Mouse (Mus musculus): ENCODE data around the gene Rpl36-ps4. TPM values are rescaled to one million over a fixed set of nuclear protein-coding genes. Genes with fewer than 3 reads are reported as not detected.
A peak's percentile ranks its signal among the peaks of the same experiment; 100 is the strongest.
"Not testable (repeated sequence)": the region's sequence is repeated elsewhere in the genome, so short reads cannot be mapped to it uniquely, and the experiment has no call there.

Gene Rpl36-ps4
- total RNA-seq, 2 experiments from 2014 or later, result not detected

DNA sequence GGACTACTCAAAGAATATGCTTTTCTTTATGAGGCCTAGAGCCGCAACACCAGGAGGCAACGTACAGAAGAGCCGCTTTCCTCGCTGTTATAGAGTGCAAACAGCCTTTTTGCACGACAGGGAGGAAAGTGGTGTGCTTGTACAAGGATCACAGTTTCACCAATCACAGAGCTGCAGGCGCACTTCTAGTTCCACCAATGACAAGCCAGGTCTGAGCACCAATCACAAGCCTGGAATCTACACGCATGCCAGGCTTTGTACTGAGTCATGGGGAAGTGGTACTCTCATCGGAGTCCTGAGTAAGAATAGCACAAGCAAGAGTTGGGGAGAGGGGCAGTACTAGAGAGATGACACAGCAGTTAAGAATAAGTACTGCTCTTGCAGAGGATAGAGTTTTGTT is 14.0 kb downstream of the Rpl36-ps4 start:
- no peak for DNase-seq
- intact Hi-C loops (cut with DNase I), result no loop called here

DNA sequence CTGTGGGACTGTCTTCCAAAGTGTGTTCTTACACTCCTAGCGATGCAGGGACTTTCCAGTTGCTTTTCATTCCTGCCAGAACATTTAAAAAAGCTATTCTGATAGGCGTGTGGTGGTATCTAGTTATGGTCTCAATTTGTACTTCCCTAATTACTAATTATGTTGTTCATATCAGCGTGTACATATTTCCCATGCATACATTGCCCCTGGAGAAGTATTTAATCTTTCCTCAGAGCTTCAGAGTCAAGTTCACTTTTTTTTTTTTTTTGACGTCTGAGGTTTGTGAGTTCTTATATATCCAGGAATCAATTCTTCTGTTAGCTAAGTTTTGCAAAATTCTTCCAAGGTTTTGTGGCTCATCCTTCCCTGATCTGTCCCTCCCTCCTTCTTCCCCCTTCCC is 15.4 kb downstream of the Rpl36-ps4 start:
- intact Hi-C loops (cut with DNase I), result no loop called here
- DNase-seq, result no peak

DNA sequence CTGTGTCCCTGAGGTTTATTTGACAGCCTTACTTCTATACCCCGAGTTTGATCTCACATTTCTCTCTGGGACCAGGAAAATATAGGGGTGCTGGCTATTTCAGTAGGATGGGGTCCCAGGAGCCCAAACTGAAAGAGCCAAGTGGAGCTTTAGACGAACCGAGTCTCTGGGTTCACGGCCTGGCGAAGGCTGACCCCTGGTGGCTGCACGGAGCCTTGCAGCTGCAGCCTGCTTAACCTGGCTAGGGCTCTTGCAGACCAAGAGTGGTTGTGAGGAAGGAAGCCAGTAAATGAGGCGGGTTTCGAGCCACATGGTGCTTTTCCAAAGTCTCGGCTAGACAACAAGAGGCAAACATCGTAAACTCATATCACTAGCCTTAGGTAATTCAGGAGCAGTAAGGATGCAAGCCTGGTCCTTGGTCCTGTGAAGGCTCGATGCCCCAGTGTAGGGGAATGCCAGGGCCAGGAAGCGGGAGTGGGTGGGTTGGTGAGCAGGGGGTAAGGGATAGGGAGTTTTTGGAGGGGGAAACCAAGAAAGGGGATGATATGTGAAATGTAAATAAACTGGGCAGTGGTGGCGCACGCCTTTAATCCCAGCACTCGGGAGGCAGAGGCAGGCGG is 28.3 kb downstream of the Rpl36-ps4 start:
- intact Hi-C loops (cut with DNase I), result loop anchor here (1.0 to 10.0 kb wide), 3 partner anchors 67 to 344 kb away; no protein-coding TSS in a partner anchor
- DNase-seq, result peak; percentile 80 to 88

DNA sequence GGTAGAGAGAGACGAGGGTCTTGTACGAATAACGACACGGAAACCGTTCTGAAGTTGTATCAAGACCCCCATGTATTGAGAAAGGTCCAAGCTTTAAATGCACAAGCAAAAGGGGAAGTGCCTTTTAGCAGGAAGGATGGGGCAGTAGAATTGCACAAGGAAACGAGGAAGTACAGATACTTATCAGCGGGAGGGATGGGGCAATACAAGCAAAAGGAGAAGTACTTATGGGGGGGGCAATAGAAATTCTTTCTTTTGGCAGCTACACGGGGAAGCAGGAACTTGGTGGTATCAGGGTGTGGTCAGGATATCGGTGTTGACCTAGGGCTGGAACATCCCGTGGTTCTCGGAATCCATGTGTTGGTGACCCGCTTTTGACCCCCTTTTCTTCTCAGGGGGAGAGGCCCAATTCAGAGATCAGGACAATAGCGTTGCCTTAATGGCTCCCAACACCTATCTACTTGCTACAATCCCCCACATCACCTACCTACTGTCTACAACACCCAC is 33.9 kb downstream of the Rpl36-ps4 start:
- intact Hi-C loops (cut with DNase I); DNase-seq: not testable (repeated sequence)

DNA sequence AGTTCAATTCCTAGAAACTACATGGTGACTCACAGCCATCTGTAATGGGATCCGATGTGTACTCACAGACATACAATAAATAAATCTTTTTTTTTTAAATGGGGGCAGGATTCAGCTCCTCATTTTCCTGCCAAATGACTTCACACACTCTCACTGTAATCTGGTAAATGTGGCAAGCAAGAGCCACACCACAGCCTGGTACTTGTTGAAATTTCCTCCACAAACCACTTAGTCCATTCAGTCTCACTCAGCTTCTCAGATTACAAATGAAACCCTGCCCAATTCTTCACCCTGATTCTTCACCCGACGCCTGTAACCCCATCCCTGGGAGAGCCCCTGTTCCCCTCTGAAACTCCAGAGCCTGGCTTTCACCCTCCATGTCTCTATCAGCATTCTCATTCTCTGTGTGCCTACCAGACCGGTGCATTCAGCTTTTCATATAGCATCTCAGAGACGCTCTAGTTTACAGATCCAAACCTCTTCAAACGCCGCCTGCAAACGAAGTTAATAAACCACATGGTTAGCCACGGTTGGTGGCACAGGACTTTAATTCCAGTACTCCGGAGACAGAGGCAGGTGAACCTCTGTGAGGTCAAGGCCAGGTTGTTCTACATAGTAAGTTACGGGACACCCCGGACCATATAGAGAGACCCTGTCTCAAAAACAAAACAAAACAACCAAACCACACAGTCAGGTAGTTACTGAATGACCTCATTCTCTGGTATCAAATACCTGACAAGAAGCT is 36.5 kb downstream of the Rpl36-ps4 start:
- intact Hi-C loops (cut with DNase I), result no loop called here
- DNase-seq, result no peak

DNA sequence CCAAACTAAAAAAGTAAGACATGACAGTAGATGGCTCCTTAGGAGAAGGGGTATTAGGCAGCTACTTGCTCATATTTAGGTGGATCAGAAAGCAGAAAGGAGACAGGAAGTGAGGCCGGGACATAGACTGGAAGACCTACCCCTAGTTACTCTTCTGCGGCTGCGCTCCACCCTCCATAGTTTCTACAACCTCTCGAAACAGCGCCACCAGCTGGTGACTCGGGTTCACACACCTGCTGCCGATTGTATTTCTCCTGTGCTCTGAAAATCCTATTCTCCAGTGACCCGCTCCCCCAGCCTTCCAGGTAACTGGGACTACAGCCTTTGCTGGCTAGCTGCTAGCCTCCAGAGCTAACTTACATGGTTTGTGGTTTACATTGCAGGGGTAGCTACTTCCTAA is 37.5 kb downstream of the Rpl36-ps4 start:
- DNase-seq, result no peak
- intact Hi-C loops (cut with DNase I), result no loop called here

DNA sequence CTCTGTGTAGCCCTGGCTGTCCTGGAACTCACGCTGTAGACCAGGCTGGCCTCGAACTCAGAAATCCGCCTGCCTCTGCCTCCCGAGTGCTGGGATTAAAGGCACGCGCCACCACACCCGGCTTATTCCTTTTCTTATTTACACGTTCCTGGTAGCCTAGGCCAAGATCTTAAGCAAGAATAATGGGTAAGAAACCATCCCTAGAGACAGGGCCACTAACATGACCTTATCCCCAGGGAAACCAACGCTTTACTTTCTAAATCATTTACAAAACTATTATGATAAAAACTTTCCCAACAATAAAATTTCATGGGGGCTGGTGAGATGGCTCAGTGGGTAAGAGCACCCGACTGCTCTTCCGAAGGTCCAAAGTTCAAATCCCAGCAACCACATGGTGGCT is 38.6 kb downstream of the Rpl36-ps4 start:
- DNase-seq; intact Hi-C loops (cut with DNase I): not testable (repeated sequence)

DNA sequence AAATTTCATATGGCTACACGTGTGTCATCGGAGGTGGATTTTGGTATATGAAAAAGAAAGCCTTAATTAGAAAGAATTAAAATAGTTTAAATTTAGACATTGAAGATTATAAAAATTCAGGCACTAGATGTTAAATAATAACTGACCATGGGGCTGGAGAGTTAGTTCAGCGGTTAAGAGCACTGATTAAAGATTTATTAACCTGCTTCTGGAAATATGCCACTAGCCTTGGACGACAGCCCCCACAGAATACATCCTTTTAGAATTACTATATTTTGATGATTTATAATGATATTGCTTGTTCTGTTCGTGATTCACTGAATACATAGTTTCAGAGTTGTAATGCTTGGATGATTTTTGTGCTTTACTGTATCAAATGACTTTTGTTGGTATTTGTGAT is 39.2 kb downstream of the Rpl36-ps4 start:
- DNase-seq; intact Hi-C loops (cut with DNase I): not testable (repeated sequence)

DNA sequence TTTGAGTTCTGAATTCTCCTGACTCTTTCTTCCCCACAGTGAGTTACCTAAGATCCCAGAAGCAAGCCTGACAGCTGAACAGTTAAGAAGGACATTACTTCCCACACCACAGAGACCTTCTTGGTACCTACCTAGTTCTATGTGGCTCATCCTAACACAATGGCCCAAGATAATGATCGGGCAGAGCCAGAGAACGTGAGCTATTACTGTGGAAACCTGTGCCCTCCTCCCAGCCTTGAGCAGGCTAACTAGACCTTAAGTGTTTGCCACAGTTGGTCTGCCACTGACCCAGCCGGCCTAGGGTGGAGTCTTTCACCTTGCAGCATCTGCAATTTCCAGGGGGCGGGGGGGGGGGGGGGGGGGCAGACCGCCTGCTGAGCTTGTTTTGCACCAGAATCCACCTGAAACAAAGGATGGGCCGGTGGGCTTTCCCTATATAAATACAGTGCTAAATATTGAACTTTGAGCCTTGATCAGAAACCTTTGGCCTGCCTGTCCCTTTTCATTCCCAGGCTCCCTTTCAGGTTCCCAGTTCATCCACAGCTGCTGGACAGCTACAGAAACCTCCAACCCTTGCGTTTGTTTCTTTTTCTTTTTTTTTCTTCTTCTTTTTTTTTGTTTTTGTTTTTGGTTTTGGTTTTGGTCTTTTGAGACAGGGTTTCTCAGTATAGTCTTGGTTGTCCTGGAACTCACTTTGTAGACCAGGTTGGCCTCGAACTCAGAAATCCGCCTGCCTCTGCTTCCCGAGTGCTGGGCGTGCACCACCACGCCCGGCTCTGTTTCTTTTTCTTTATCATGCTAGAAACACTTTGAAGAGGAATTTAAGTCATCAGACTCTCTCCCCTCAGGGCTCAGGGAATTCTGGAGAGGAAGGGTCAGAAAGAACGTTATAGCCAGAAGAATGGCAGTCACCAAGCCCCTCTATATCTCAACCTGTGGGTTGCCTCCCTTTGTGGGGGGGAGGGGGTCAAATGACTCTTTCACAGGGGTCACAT is 42.6 kb downstream of the Rpl36-ps4 start:
- DNase-seq, result no peak
- intact Hi-C loops (cut with DNase I), result no loop called here

DNA sequence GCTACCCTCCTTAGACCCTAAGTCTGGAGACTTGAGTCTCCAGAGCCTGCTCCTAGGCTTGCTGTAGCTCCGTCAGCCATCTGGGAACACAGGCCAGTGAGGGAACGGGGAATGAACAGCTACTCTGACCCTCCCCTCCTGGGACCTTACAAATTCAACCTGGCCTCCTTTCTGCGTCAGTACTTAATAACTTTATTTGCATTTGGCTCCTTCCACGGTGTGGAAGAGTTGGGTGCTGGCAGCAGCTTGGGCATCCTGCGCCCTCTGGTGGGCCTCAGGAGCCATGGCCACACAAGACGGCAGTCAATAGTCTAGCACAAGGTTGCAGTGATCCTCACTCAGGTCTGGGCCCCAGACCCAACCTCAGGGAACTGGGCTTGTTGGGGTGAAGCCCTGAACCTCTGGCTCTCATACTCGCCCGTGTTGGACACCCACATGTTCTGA is 47.7 kb downstream of the Rpl36-ps4 start:
- intact Hi-C loops (cut with DNase I); DNase-seq: not testable (repeated sequence)

Other genes with a start within 250 kb of the Rpl36-ps4 start
- gene Msh2, start 248.6 kb upstream of the Rpl36-ps4 start, total RNA-seq (2021), result 10 to 100 TPM; 15.8 to 16.2 TPM
- under 1 TPM in 1 of 2 experiments, not detected in 1; 0.12 TPM for gene Kcnk12, start 123.0 kb upstream of the Rpl36-ps4 start, total RNA-seq (2021)
- 10 to 100 TPM; 10.2 to 15.1 TPM for gene Msh6, start 54.1 kb downstream of the Rpl36-ps4 start, total RNA-seq (2021)
- gene Fbxo11, start 144.3 kb downstream of the Rpl36-ps4 start, total RNA-seq (2021), result 10 to 100 TPM; 46.0 to 49.3 TPM